In genomic region chr6:138563416-138563815, GRCm38 (mm10) we compare ENCODE assay signal across 13 mouse cellular contexts. TPM values are rescaled to one million over a fixed set of nuclear protein-coding genes. Genes with fewer than 3 reads are reported as not detected.
"Had no signal": no experiment of that assay in that cellular context is flagged by ENCODE, and none has a peak within 500 bp of the region (broad histone marks: within the 10 kb centered on the region; RNA-seq: fewer than 3 reads in every experiment).

No protein-coding gene starts in this region.

- DNase-seq: retina, postnatal 1 day; right cerebral cortex, adult 18-20 months; right cerebral cortex, postnatal 14 days; right cerebral cortex, postnatal 25 days; right cerebral cortex, postnatal 4 days; spleen, adult 18-20 months; thymus, adult 18-20 months; thymus, adult 2 months; thymus, postnatal 14 days; thymus, postnatal 25 days; thymus, postnatal 36 days; thymus, postnatal 4 days had no signal

RNA-seq across cellular contexts. Expression of gene Lmo3, which starts 18.4 kb away (rescaled TPM):
- total RNA-seq: neutrophil, adult 5-6 weeks had no signal
